Mouse (Mus musculus) spleen, adult 2 months (tissue): ENCODE data around the gene Amigo2.

Experiments
- CTCF ChIP-seq: fragments of 200-500 bp; IDR thresholded peaks from 2 replicates; pipeline ENCODE4 v1.5.1; 2011; ENCODE audit warnings: mild to moderate bottlenecking, inconsistent platforms; ENCODE audit not compliant: insufficient read depth, insufficient read length, insufficient replicate concordance; ENCODE audit errors: extremely low read depth
- POLR2A ChIP-seq: fragments of 200-500 bp; IDR thresholded peaks from 2 replicates; pipeline ENCODE4 v1.6.1; 2011; ENCODE audit warnings: low read depth, low read length, inconsistent platforms

GRCm38 (mm10) chr15:97286731-97287130 is 39.6 kb upstream of the Amigo2 start:
- TF ChIP-seq POLR2A, result no peak
- no peak for TF ChIP-seq CTCF
